Mouse (Mus musculus) layer of hippocampus, adult 8-10 months (tissue): ENCODE data around the gene Acbd5. TPM values are rescaled to one million over a fixed set of nuclear protein-coding genes. Genes with fewer than 3 reads are reported as not detected.
A peak's percentile ranks its signal among the peaks of the same experiment; 100 is the strongest.

Experiments used
- DNase-seq, 2 experiments: peaks; one replicate each; pipeline ENCODE4 v3.0.0; 2022; ENCODE audit warnings: low spot score in 2 of 2
- total RNA-seq, 4 experiments: library from RNA; stranded (reverse); gene quantifications; 2 replicates each; pipeline ENCODE4 v1.2.4; 2022

Acbd5 gene
- total RNA-seq, 4 experiments from 2014 or later = 80.6 to 92.0 (median 89.1) TPM

- DNase-seq = peak; percentile 92
These were observed 1.2 kb downstream of the Acbd5 start for GRCm38 (mm10) chr2:23068894-23069744.

GRCm38 (mm10) chr2:23070491-23070890 lies 2.5 kb downstream of the Acbd5 start:
- DNase-seq = no peak

GRCm38 (mm10) chr2:23071406-23071805 lies 3.4 kb downstream of the Acbd5 start:
- no peak for DNase-seq

- no peak for DNase-seq
These were observed 7.9 kb downstream of the Acbd5 start for GRCm38 (mm10) chr2:23075846-23076245.

GRCm38 (mm10) chr2:23076783-23077182 lies 8.8 kb downstream of the Acbd5 start:
- no peak for DNase-seq

- DNase-seq = no peak
These were observed 9.7 kb downstream of the Acbd5 start for GRCm38 (mm10) chr2:23077693-23078092.

GRCm38 (mm10) chr2:23078588-23078987 lies 10.6 kb downstream of the Acbd5 start:
- DNase-seq = no peak

- DNase-seq = no peak
These were observed 16.6 kb downstream of the Acbd5 start for GRCm38 (mm10) chr2:23084540-23084939.

- no peak for DNase-seq
These were observed 24.2 kb downstream of the Acbd5 start for GRCm38 (mm10) chr2:23092216-23092615.

- DNase-seq = no peak
These were observed 29.1 kb downstream of the Acbd5 start for GRCm38 (mm10) chr2:23097028-23097427.

- DNase-seq = no peak
These were observed 34.3 kb downstream of the Acbd5 start for GRCm38 (mm10) chr2:23102266-23102665.

GRCm38 (mm10) chr2:23119573-23119972 lies 51.6 kb downstream of the Acbd5 start:
- DNase-seq = no peak

- DNase-seq = peak in 1 of 2 experiments; percentile 7
These were observed 87.2 kb downstream of the Acbd5 start for GRCm38 (mm10) chr2:23155199-23155621.

- DNase-seq = peak; percentile 97
These were observed 88.0 kb downstream of the Acbd5 start, which contains the start of the genes Mastl and Yme1l1 for GRCm38 (mm10) chr2:23155777-23156607. TSS of gene Mastl (minus strand) at chr2:23156024. TSS of gene Yme1l1 (plus strand) at chr2:23156369.

- no peak for DNase-seq
These were observed 88.7 kb downstream of the Acbd5 start for GRCm38 (mm10) chr2:23156608-23157081.

Other genes with a start within 250 kb of the Acbd5 start
- gene Pdss1, start 172.6 kb upstream of the Acbd5 start, total RNA-seq = 10 to 100 TPM; 18.2 to 24.1 (median 21.7) TPM
- 100 to 1,000 TPM; 181 to 208 (median 193) TPM for gene Abi1, start 27.9 kb upstream of the Acbd5 start, total RNA-seq
- 1 to 10 TPM in 1 of 4 experiments, under 1 TPM in 3; 0.51 to 1.3 (median 0.74) TPM for gene Mastl, start 87.9 kb downstream of the Acbd5 start, total RNA-seq
- gene Yme1l1, start 88.2 kb downstream of the Acbd5 start, total RNA-seq = 100 to 1,000 TPM in 1 of 4 experiments, 10 to 100 TPM in 3; 81.0 to 100 (median 92.3) TPM
- under 1 TPM in 2 of 4 experiments, not detected in 2; 0.18 to 0.27 TPM for gene 4931423N10Rik, start 139.3 kb downstream of the Acbd5 start, total RNA-seq